Mouse (Mus musculus) spleen, adult 2 months (tissue): ENCODE measurements at regions not wholly inside any gene's neighbourhood (a gene's known extent, or its start where the extent isn't known, plus 50 kb on each side); places are given as distances from the start of the nearest gene placed in this dataset.

Source experiments
- DNase-seq, 2 experiments: peaks; one replicate each; pipeline versions ENCODE4 v3.0.0 to v3.0.0-alpha.2; 2012 to 2021; ENCODE audit warnings: low spot score in 2 of 2, low read depth in 1 of 2
- H3K27ac ChIP-seq: fragments of 200-500 bp; 2 replicates; pipeline ENCODE4 v1.5.1; 2012; ENCODE audit warnings: low read length, inconsistent platforms; ENCODE audit not compliant: insufficient read depth
- H3K27me3 ChIP-seq: fragments of 200-500 bp; 2 replicates; pipeline ENCODE4 v1.6.1; 2012; ENCODE audit warnings: mild to moderate bottlenecking, moderate library complexity, low read length, inconsistent platforms; ENCODE audit not compliant: control insufficient read depth, insufficient read depth
- H3K36me3 ChIP-seq: fragments of 200-500 bp; 2 replicates; pipeline ENCODE4 v1.6.1; 2012; ENCODE audit warnings: mild to moderate bottlenecking, low read length, inconsistent platforms; ENCODE audit not compliant: control insufficient read depth, insufficient read depth
- H3K4me1 ChIP-seq: fragments of 200-500 bp; 2 replicates; pipeline ENCODE4 v1.6.1; 2011; ENCODE audit warnings: inconsistent platforms; ENCODE audit not compliant: control insufficient read depth, insufficient read depth, insufficient read length
- H3K4me3 ChIP-seq: fragments of 200-500 bp; 2 replicates; pipeline ENCODE4 v1.5.1; 2011; ENCODE audit warnings: mild to moderate bottlenecking, inconsistent platforms; ENCODE audit not compliant: insufficient read depth, insufficient read length; ENCODE audit errors: extremely low read depth
- CTCF ChIP-seq: fragments of 200-500 bp; IDR thresholded peaks from 2 replicates; pipeline ENCODE4 v1.5.1; 2011; ENCODE audit warnings: mild to moderate bottlenecking, inconsistent platforms; ENCODE audit not compliant: insufficient read depth, insufficient read length, insufficient replicate concordance; ENCODE audit errors: extremely low read depth
- POLR2A ChIP-seq: fragments of 200-500 bp; IDR thresholded peaks from 2 replicates; pipeline ENCODE4 v1.6.1; 2011; ENCODE audit warnings: low read depth, low read length, inconsistent platforms
- WGBS: fragments of 180-500 bp; shearing (Covaris S2); methylation state at CpG from one replicate; pipeline ENCODE4 v1.1.7; 2018; 5-methylcytosine and 5-hydroxymethylcytosine counted together

DNA sequence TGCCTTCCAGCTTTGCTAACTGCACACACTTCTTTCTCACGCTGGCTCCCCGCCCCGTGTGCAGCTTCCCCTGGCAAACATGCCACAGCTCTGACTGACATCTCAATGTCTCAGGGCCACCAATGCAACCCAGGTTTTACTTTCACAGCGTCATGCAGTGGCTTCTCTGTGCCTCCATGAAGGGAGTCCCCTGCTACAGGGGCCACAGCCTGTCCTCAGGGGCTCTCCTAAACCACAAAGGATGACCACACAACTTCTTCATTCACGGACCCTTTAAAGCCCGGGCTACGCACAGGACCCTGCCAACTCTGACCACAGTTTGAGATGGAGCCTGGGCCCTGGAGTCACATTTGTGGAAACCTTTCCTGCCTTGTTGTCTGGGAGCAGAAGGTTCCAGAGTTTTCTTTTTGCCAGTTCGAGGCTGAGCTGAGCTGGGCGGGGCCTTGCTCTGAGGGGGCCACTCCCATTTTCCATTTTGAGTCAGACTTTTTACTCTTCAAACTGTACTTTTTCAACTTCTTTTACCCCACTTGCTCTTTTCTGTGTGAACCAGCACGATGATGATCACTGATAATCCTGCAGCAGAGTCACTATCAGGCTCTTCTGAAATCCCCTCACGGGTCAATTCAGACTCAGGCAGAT, 73.7 kb upstream of the 1700021F07Rik start:
- no peaks in the 10 kb centered on the region for H3K36me3 ChIP-seq
- H3K27me3 ChIP-seq: no peaks in the 10 kb centered on the region
- peak overlapping the region; percentile 40 for H3K27ac ChIP-seq
- no peak overlapping the region for H3K4me3 ChIP-seq
- 42% methylated on average over 11 of the region's 11 CpGs for WGBS
- DNase-seq: no peak
- peaks cover 12% of the 10 kb centered on the region; the same call in 1 of the 2 replicates for H3K4me1 ChIP-seq
- TF ChIP-seq POLR2A (no peak), CTCF (no peak)

DNA sequence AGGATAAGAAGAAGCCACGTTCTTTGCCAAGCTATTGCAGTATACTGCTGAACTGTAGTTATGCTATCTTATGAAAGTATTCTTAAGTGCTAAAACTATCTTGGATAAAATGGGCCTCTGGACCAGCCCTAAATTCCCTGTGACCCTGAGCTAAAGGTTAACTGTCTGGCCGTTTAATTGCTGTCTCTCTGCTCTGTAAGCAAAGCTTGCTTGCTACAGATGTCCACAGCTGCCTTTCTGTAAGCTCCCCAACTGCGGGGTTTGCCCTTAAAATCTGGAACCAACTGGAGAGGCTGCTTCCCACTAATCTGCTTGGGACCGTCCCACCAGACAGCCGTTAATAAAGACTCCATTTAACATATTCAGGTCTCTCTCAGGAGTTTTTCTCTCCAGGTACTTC, 73.2 kb upstream of the 1700021F07Rik start:
- WGBS: 83% methylated on average over 5 of the region's 5 CpGs
- Histone ChIP-seq H3K36me3 (no peaks in the 10 kb centered on the region), H3K4me1 (peaks cover 16% of the 10 kb centered on the region; the same call in 1 of the 2 replicates), H3K27ac (no peak overlapping the region), H3K4me3 (no peak overlapping the region), H3K27me3 (no peaks in the 10 kb centered on the region)
- no peak for TF ChIP-seq CTCF
- no peak for TF ChIP-seq POLR2A
- no peak for DNase-seq

DNA sequence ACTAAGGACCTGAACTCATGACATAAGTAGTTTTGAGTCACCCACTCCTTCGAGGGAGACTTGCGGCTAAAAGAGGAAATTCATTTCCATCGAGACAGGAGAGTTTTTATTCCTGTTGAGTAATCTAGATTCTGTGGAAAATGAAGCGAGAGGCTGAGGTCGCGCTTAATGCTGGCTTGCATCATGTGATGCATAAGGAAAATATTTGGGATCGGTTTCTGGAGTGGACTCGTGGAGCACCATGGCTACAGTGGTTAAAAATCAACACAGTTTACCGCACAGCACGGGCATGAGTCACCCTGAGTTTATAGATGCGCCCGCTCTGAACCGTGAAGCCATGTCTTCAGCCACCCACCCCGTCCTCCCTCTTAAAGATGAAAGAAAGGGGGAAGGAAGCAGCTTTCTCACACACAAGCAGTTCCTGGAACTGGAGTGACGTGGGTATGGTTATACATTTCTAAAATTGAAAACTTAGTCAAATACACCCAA, 70.3 kb upstream of the 1700021F07Rik start:
- 18% methylated on average over 15 of the region's 15 CpGs for WGBS
- DNase-seq: peak; percentile 42 to 63
- no peaks in the 10 kb centered on the region for H3K27me3 ChIP-seq
- peaks cover 16% of the 10 kb centered on the region; the same call in 1 of the 2 replicates for H3K4me1 ChIP-seq
- no peaks in the 10 kb centered on the region for H3K36me3 ChIP-seq
- no peak for TF ChIP-seq POLR2A
- TF ChIP-seq CTCF: no peak
- H3K4me3 ChIP-seq: no peak overlapping the region
- H3K27ac ChIP-seq: peak overlapping the region; percentile 34

DNA sequence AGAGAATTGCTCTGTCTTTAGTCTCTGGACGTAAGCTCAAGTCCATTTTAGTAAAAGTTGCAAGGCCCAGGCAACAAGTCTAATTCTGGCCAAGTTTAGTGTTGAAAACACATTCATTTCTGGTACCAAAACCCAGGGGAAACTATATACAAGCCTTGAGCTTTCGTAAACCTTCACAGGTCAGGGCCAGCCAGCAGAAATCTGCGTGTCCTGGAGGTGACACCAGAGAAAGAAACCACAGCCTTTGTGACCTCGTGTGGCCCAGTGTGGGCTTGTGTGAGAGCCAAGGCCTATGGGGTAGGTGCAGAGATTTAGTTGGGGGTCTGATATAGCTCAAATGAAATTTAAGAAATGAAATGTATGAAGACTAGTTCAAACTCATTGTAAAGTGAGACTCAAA, 69.6 kb upstream of the 1700021F07Rik start:
- WGBS: 79% methylated on average over 4 of the region's 4 CpGs
- Histone ChIP-seq H3K36me3 (no peaks in the 10 kb centered on the region), H3K4me1 (peaks cover 16% of the 10 kb centered on the region; the same call in 1 of the 2 replicates), H3K27ac (peak overlapping the region; percentile 48), H3K27me3 (no peaks in the 10 kb centered on the region), H3K4me3 (no peak overlapping the region)
- TF ChIP-seq CTCF (no peak), POLR2A (no peak)
- DNase-seq: no peak

DNA sequence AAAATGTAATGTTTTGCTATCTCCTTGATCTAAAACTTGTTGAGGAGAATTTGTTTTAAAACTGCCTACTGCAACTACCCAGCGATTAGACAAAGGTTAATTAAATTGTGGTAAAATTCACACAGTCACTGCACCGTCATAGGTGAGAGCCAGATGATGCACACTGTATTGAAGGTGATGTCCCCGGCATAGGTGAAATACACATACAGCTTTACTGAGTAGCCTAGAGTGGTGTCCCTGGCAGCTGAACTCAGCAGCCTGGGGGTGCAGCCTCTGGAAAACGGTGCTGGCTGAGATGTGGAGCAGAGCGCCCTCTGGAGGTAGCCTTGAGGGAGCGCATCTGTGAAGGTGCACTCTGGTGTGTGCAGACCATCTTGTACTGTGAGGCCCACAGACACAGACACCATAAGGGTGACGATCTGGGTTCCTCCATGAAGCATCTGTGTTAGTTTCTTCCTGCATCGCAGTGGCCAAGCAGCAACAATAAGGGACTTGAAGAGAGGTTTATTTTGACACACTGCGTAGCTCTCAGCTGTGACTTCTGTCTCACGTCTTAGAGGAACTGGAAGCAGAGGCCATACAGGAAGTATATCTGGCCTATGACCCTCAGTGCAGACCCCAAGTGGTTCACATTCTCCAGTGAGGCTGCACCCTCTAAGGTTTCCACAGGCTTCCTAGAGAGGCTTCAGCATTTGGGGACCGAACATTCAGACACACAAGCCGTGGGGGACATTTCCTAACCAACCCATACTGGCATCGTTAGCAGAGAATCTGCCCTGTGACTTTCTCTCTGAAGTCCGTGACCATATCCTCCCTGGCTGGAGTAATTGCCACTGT, 68.6 kb upstream of the 1700021F07Rik start:
- Histone ChIP-seq H3K4me1 (peaks cover 11% of the 10 kb centered on the region; the same call in 1 of the 2 replicates), H3K27ac (no peak overlapping the region), H3K36me3 (no peaks in the 10 kb centered on the region), H3K27me3 (no peaks in the 10 kb centered on the region), H3K4me3 (no peak overlapping the region)
- TF ChIP-seq POLR2A (no peak), CTCF (peak; percentile 88)
- 72% methylated on average over 14 of the region's 14 CpGs for WGBS
- DNase-seq: peak in 1 of 2 experiments; percentile 43

DNA sequence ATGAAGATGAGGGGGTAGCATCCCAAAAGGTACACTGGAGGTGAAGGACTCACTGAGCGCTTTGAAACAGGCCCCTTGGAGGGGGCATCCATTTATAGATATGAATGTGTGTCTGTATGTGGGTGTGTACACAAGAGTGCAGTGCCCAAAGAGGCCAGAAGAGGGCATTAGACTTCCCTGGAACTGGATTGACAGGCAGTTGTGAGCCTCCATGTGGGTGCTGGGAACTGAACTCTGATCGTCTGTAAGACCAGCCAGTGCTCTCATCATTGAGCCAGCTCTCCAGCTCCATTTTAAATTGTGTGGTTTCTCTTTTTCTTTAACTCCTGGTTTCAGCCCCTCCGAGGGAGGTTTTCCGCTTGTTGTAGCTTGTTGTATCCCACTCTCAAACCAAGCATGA, 67.6 kb upstream of the 1700021F07Rik start:
- 92% methylated on average over 4 of the region's 4 CpGs for WGBS
- no peak overlapping the region for H3K27ac ChIP-seq
- H3K36me3 ChIP-seq: no peaks in the 10 kb centered on the region
- peaks cover 11% of the 10 kb centered on the region; the same call in 1 of the 2 replicates for H3K4me1 ChIP-seq
- TF ChIP-seq CTCF (no peak), POLR2A (no peak)
- no peaks in the 10 kb centered on the region for H3K27me3 ChIP-seq
- DNase-seq: peak in 1 of 2 experiments; percentile 3
- H3K4me3 ChIP-seq: no peak overlapping the region
